Mouse (Mus musculus) embryonic facial prominence, embryonic 11.5 days (tissue): Measurements from ENCODE around the gene Cbarp. TPM values are rescaled to one million over a fixed set of nuclear protein-coding genes. Genes with fewer than 3 reads are reported as not detected.

Source experiments
- ATAC-seq: fragments of 200-750 bp; cut with Nextera tagmentation; replicated peaks from 2 replicates; pipeline ENCODE4 v1.8.0; 2017; ENCODE audit warnings: low read depth; ENCODE audit not compliant: insufficient number of reproducible peaks, low FRiP score, low TSS enrichment
- DNase-seq: peaks from one replicate; pipeline ENCODE4 v3.0.0-alpha.2; 2015; ENCODE audit warnings: low spot score
- H3K27ac ChIP-seq: fragments of 300-500 bp; sonication (generic); replicated peaks from 2 replicates; pipeline ENCODE4 v1.5.1; 2014; ENCODE audit warnings: mild to moderate bottlenecking, low read depth, low read length, control low read depth
- H3K27me3 ChIP-seq: fragments of 300-500 bp; sonication (generic); 2 replicates; pipeline ENCODE4 v1.6.1; 2014; ENCODE audit warnings: mild to moderate bottlenecking, low read length, moderate library complexity, mixed read lengths; ENCODE audit not compliant: control insufficient read depth, insufficient read depth
- H3K36me3 ChIP-seq: fragments of 300-500 bp; sonication (generic); replicated peaks from 2 replicates; pipeline ENCODE4 v1.6.1; 2014; ENCODE audit warnings: low read depth, mild to moderate bottlenecking, low read length, moderate library complexity, mixed read lengths; ENCODE audit not compliant: control insufficient read depth, insufficient read depth
- H3K4me1 ChIP-seq: fragments of 300-500 bp; sonication (generic); 2 replicates; pipeline ENCODE4 v1.6.1; 2014; ENCODE audit warnings: low read length, mixed read lengths; ENCODE audit not compliant: control insufficient read depth, insufficient read depth
- H3K4me2 ChIP-seq: fragments of 300-500 bp; sonication (generic); 2 replicates; pipeline ENCODE4 v1.6.1; 2014; ENCODE audit warnings: low read depth, mild to moderate bottlenecking, control low read depth, low read length, moderate library complexity
- H3K4me3 ChIP-seq: fragments of 300-500 bp; sonication (generic); 2 replicates; pipeline ENCODE4 v1.5.1; 2014; ENCODE audit warnings: low read depth, low read length, control low read depth
- H3K9ac ChIP-seq: fragments of 300-500 bp; sonication (generic); replicated peaks from 2 replicates; pipeline ENCODE4 v1.6.1; 2014; ENCODE audit warnings: mild to moderate bottlenecking, control low read depth, low read length
- H3K9me3 ChIP-seq: fragments of 300-500 bp; sonication (generic); replicated peaks from 2 replicates; pipeline ENCODE4 v1.6.1; 2016; ENCODE audit warnings: mild to moderate bottlenecking, low read length, inconsistent platforms, mixed read lengths; ENCODE audit not compliant: control insufficient read depth
- WGBS: fragments of 180-500 bp; shearing (Covaris S2); extraction: QIAGEN DNeasy Blood & Tissue Kit; methylation state at CpG from one replicate; pipeline ENCODE4 v1.1.7; 2014; 5-methylcytosine and 5-hydroxymethylcytosine counted together
- polyA plus RNA-seq: library from polyadenylated mRNA; unstranded; fragments of >200 nt; fragmentation: Nextera tagmentation; extraction: Ambion mirVana; gene quantifications from 2 replicates; pipeline ENCODE4 v1.2.1, GENCODE M21; 2014

Gene Cbarp
- polyA plus RNA-seq, 1 experiment from 2014 or later: 6.8 TPM

GRCm38 (mm10) chr10:80084817-80085487 lies 55.7 kb downstream of the Cbarp start:
- DNase-seq (no peak), ATAC-seq (no peak)
- H3K4me2 ChIP-seq: no peak overlapping the region
- no peak overlapping the region for H3K9ac ChIP-seq
- WGBS: 74% methylated on average over 9 of the region's 9 CpGs
- H3K4me1 ChIP-seq: no peaks in the 10 kb centered on the region
- H3K9me3 ChIP-seq: no peaks in the 10 kb centered on the region
- no peaks in the 10 kb centered on the region for H3K36me3 ChIP-seq
- H3K4me3 ChIP-seq: no peak overlapping the region
- no peak overlapping the region for H3K27ac ChIP-seq
- no peaks in the 10 kb centered on the region for H3K27me3 ChIP-seq

GRCm38 (mm10) chr10:80081075-80081474 lies 59.6 kb downstream of the Cbarp start:
- Histone ChIP-seq H3K4me2 (no peak overlapping the region), H3K9me3 (no peaks in the 10 kb centered on the region), H3K27ac (no peak overlapping the region), H3K4me3 (no peak overlapping the region), H3K27me3 (no peaks in the 10 kb centered on the region), H3K4me1 (no peaks in the 10 kb centered on the region), H3K36me3 (no peaks in the 10 kb centered on the region), H3K9ac (no peak overlapping the region)
- ATAC-seq (no peak), DNase-seq (no peak)
- 78% methylated on average over 3 of the region's 3 CpGs for WGBS

Other genes with a start within 250 kb of the Cbarp start
- not detected in 2 replicates for gene Cfd, start 250.0 kb downstream of the Cbarp start, polyA plus RNA-seq
- 36.5 and 36.9 TPM in 2 replicates for gene Med16, start 231.9 kb downstream of the Cbarp start, polyA plus RNA-seq
- 4.3 and 11.5 TPM in 2 replicates for gene Gm26602, start 230.0 kb downstream of the Cbarp start, polyA plus RNA-seq
- gene Kiss1r, start 223.9 kb downstream of the Cbarp start, polyA plus RNA-seq: 0.48 and 0.75 TPM in 2 replicates
- 116 and 122 TPM in 2 replicates for gene R3hdm4, start 219.6 kb downstream of the Cbarp start, polyA plus RNA-seq
- 5.0 and 5.2 TPM in 2 replicates for gene Arid3a, start 213.8 kb downstream of the Cbarp start, polyA plus RNA-seq
- 118 and 123 TPM in 2 replicates for gene Wdr18, start 180.7 kb downstream of the Cbarp start, polyA plus RNA-seq
- 0.21 and 0.22 TPM in 2 replicates for gene Grin3b, start 170.1 kb downstream of the Cbarp start, polyA plus RNA-seq
- gene Tmem259, start 156.5 kb downstream of the Cbarp start, polyA plus RNA-seq: 13.4 and 13.7 TPM in 2 replicates
- 255 and 271 TPM in 2 replicates for gene Cnn2, start 152.3 kb downstream of the Cbarp start, polyA plus RNA-seq
- 0.98 and 1.3 TPM in 2 replicates for gene Abca7, start 144.3 kb downstream of the Cbarp start, polyA plus RNA-seq
- gene Arhgap45, start 124.2 kb downstream of the Cbarp start, polyA plus RNA-seq: 5.2 and 6.7 TPM in 2 replicates
- 266 and 287 TPM in 2 replicates for gene Polr2e, start 101.0 kb downstream of the Cbarp start, polyA plus RNA-seq
- gene Gpx4, start 93.7 kb downstream of the Cbarp start, polyA plus RNA-seq: 515 and 565 TPM in 2 replicates
- gene Sbno2, start 35.3 kb downstream of the Cbarp start, polyA plus RNA-seq: 5.6 and 6.6 TPM in 2 replicates
- 16.6 and 18.5 TPM in 2 replicates for gene Stk11, start 25.0 kb downstream of the Cbarp start, polyA plus RNA-seq
- gene Atp5d, start 2.2 kb downstream of the Cbarp start, polyA plus RNA-seq: 360 and 371 TPM in 2 replicates
- gene Midn, start 7.4 kb upstream of the Cbarp start, polyA plus RNA-seq: 60.3 and 62.1 TPM in 2 replicates
- 74.0 and 77.8 TPM in 2 replicates for gene Cirbp, start 25.1 kb upstream of the Cbarp start, polyA plus RNA-seq
- 6.0 and 6.8 TPM in 2 replicates for gene 1600002K03Rik, start 32.1 kb upstream of the Cbarp start, polyA plus RNA-seq
- 34.6 and 42.3 TPM in 2 replicates for gene Efna2, start 38.6 kb upstream of the Cbarp start, polyA plus RNA-seq
- gene Mum1, start 85.6 kb upstream of the Cbarp start, polyA plus RNA-seq: 75.1 and 94.3 TPM in 2 replicates
- gene Ndufs7, start 108.3 kb upstream of the Cbarp start, polyA plus RNA-seq: 221 and 253 TPM in 2 replicates
- gene Gamt, start 120.2 kb upstream of the Cbarp start, polyA plus RNA-seq: 21.9 and 22.4 TPM in 2 replicates
- 40.9 and 44.7 TPM in 2 replicates for gene Dazap1, start 120.7 kb upstream of the Cbarp start, polyA plus RNA-seq
- gene Rps15, start 151.6 kb upstream of the Cbarp start, polyA plus RNA-seq: 886 and 948 TPM in 2 replicates
- gene Apc2, start 155.1 kb upstream of the Cbarp start, polyA plus RNA-seq: 11.0 and 15.8 TPM in 2 replicates
- 36.5 and 41.6 TPM in 2 replicates for gene 2310011J03Rik, start 179.7 kb upstream of the Cbarp start, polyA plus RNA-seq
- gene Pcsk4, start 188.7 kb upstream of the Cbarp start, polyA plus RNA-seq: 1.6 and 2.9 TPM in 2 replicates
- gene Reep6, start 189.1 kb upstream of the Cbarp start, polyA plus RNA-seq: 4.3 and 4.5 TPM in 2 replicates
- 0.14 and 0.88 TPM in 2 replicates for gene Adamtsl5, start 207.6 kb upstream of the Cbarp start, polyA plus RNA-seq
- 0.26 and 0.52 TPM in 2 replicates for gene Plk5, start 215.6 kb upstream of the Cbarp start, polyA plus RNA-seq
- 10.3 and 12.9 TPM in 2 replicates for gene Mex3d, start 246.8 kb upstream of the Cbarp start, polyA plus RNA-seq